Mouse (Mus musculus): Measurements from ENCODE around the gene Gsc.

DNA sequence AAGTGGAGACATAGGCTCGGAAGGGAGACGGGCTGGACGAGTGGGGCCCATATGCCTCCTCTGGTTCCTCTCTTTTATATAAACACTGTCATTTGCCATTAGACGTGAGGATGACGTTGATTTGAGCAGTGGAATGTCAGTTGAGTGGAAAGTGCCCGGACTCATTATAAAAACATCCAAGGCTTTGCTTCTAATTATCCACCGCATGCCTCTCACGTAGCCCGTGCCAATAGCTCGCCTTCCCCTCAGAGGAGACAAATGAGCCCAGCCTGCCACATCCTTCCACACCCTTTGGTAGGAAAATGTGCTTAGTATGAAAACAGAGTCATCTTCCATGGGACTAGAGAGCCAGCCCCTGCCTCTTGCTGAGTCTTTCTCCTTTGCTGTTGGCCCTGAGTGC is 41.8 kb downstream of the Gsc start:
- TF ChIP-seq POLR2A (IDR thresholded peaks at IDR 0.05; ENCODE audit: borderline replicate concordance, extremely low read depth, low read depth, low read length) (no peak), CTCF (IDR thresholded peaks at IDR 0.05; ENCODE audit: insufficient read depth, low read length) (no peak)

Data from lung, adult 2 months (tissue).